Mouse (Mus musculus) lung, adult 2 months (tissue): ENCODE data around the gene Fgfrl1. TPM values are rescaled to one million over a fixed set of nuclear protein-coding genes. Genes with fewer than 3 reads are reported as not detected.
A peak's percentile ranks its signal among the peaks of the same experiment; 100 is the strongest.

ENCODE experiments used
- DNase-seq: peaks from one replicate; pipeline ENCODE4 v3.0.0; 2022
- H3K4me1 ChIP-seq: fragments of 200-500 bp; 2 replicates; pipeline ENCODE4 v1.6.1; 2011; ENCODE audit warnings: low read length; ENCODE audit not compliant: control insufficient read depth, insufficient read depth
- H3K4me3 ChIP-seq: fragments of 200-500 bp; replicated peaks from 2 replicates; pipeline ENCODE3; 2011; ENCODE audit warnings: low read depth, mild to moderate bottlenecking, control low read depth, low read length; ENCODE audit errors: extremely low read depth
- CTCF ChIP-seq: fragments of 200-500 bp; IDR thresholded peaks from 2 replicates; pipeline ENCODE4 v1.5.1; 2011; ENCODE audit warnings: mild to moderate bottlenecking, low read length, control low read depth; ENCODE audit not compliant: insufficient read depth
- POLR2A ChIP-seq: fragments of 200-500 bp; IDR thresholded peaks from 2 replicates; pipeline ENCODE4 v1.6.1; 2011; ENCODE audit warnings: low read depth, mild to moderate bottlenecking, control low read depth, low read length, borderline replicate concordance; ENCODE audit errors: extremely low read depth
- WGBS: fragments of 180-500 bp; shearing (Covaris S2); methylation state at CpG from one replicate; pipeline ENCODE4 v1.1.7; 2018; 5-methylcytosine and 5-hydroxymethylcytosine counted together
- polyA plus RNA-seq: library from polyadenylated mRNA; depleted of rRNA; stranded (reverse); fragments of >200 nt; gene quantifications from 2 replicates; pipeline ENCODE4 v1.2.3, GENCODE M21; 2012

Gene Fgfrl1
- polyA plus RNA-seq, 1 experiment: 48.5 TPM

- peak; percentile 39 for DNase-seq
- H3K4me1 ChIP-seq: no peaks in the 10 kb centered on the region
- no peak for TF ChIP-seq POLR2A
- TF ChIP-seq CTCF: peak; percentile 39
- H3K4me3 ChIP-seq: no peak overlapping the region
- 58% methylated on average over 1 of the region's 1 CpGs for WGBS
These were observed 40.4 kb upstream of the Fgfrl1 start for GRCm38 (mm10) chr5:108651823-108652222.

- WGBS: 88% methylated on average over 6 of the region's 6 CpGs
- Histone ChIP-seq H3K4me3 (no peak overlapping the region), H3K4me1 (no peaks in the 10 kb centered on the region)
- no peak for TF ChIP-seq POLR2A
- no peak for TF ChIP-seq CTCF
- no peak for DNase-seq
These were observed 38.8 kb upstream of the Fgfrl1 start for GRCm38 (mm10) chr5:108653341-108653740.

GRCm38 (mm10) chr5:108654444-108654990 lies 37.7 kb upstream of the Fgfrl1 start:
- DNase-seq: no peak
- 0 out of 2 replicates have a peak, but pooled peaks cover 1% of the 10 kb centered on the region for H3K4me1 ChIP-seq
- TF ChIP-seq POLR2A (no peak), CTCF (no peak)
- 95% methylated on average over 10 of the region's 10 CpGs for WGBS
- H3K4me3 ChIP-seq: no peak overlapping the region

DNA sequence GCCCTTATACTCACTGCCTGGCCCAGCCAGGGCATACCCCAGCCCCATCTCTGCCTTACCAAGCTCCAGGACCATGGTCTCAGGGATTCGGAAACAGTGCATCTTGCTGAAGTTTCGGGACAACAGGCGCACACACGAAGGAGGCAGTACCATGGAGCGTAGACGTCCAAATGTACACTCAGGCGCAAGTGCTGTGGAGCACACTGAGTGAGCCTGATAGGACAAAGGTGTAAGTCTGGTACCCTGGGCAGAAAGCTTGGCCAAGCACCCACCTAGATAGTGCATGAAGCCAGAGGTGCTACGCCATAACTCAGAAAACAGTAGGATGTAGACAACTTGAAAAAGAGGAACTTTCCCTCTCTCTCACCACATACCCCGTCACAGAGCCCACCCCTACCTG lies 36.8 kb upstream of the Fgfrl1 start:
- Histone ChIP-seq H3K4me3 (no peak overlapping the region), H3K4me1 (0 out of 2 replicates have a peak, but pooled peaks cover 6% of the 10 kb centered on the region)
- 94% methylated on average over 9 of the region's 9 CpGs for WGBS
- DNase-seq: no peak
- TF ChIP-seq POLR2A (no peak), CTCF (no peak)

- Histone ChIP-seq H3K4me3 (no peak overlapping the region), H3K4me1 (0 out of 2 replicates have a peak, but pooled peaks cover 6% of the 10 kb centered on the region)
- TF ChIP-seq POLR2A (no peak), CTCF (no peak)
- 91% methylated on average over 15 of the region's 15 CpGs for WGBS
- no peak for DNase-seq
These were observed 36.1 kb upstream of the Fgfrl1 start for GRCm38 (mm10) chr5:108655891-108656650.

DNA sequence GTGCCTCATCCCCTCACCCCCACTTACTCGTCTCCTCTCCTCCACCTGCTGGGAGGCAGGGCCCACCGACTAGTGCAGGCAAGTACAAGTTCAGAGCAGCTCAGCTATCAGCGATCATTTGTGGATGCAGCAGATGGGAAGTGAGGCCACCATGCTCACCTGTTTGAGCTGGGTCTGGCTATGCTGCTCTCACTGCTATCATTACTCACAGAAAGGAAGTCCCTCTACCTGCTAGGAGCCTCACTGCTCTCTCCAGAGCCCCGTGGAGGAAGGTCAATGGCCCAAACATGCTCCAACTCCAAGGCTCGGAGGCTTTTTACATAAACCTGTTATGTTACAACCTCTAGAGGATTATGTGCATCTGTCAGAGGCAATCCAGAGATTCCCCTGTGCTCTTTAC lies 34.8 kb upstream of the Fgfrl1 start:
- 0 out of 2 replicates have a peak, but pooled peaks cover 6% of the 10 kb centered on the region for H3K4me1 ChIP-seq
- DNase-seq: no peak
- no peak overlapping the region for H3K4me3 ChIP-seq
- no peak for TF ChIP-seq POLR2A
- no peak for TF ChIP-seq CTCF
- 82% methylated on average over 5 of the region's 5 CpGs for WGBS

GRCm38 (mm10) chr5:108658611-108659010 lies 33.6 kb upstream of the Fgfrl1 start:
- Histone ChIP-seq H3K4me1 (0 out of 2 replicates have a peak, but pooled peaks cover 6% of the 10 kb centered on the region), H3K4me3 (no peak overlapping the region)
- 97% methylated on average over 1 of the region's 1 CpGs for WGBS
- no peak for TF ChIP-seq POLR2A
- no peak for TF ChIP-seq CTCF
- DNase-seq: no peak

DNA sequence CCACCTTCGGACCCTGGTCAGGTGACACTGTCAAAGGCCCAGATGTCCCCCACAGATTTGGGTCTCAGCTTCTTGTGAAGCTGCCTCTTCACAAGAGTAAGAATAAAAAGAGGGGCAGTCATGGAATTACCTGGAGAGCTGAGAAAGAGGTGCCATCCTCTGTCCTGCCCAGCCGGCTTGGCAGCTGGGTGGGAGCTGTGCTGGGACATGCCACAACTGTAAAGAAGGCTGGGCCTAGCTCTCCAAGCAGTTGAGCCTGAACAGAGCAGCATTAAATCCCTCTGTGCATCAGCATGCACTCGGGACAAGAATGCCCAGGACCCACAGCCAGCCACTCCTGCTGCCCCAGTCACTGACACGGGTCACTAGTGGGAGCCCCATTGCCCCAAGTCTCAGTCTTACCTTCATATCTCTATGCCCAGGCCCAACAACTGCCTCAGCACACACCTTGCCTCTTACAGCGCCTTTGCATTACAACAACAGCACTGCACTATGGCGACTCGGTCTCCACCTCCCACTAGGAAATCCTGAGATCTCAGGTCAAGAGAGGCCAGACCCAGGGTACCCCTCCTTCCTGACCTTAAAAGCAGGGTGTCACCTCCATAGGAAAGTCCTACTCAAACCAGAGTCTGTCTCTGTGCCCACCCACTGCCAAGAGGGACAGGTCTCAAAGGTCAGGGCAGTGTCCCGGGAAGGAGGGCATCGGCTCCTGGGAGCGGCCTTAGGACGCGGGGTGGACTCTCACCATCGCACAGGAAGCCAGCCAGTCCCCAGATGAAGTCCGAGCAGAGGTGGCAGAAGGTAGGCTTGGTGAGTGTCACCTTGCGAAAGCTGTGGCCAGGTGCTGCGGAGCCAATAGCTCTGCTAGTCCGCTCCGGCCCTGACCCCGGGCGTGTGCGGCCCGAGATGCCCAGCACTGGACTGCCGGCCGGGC lies 32.2 kb upstream of the Fgfrl1 start, which contains the start of gene Idua:
Idua (plus strand) TSS at position 634 of the 934 bp plus-strand sequence.
- TF ChIP-seq CTCF (no peak), POLR2A (no peak)
- Histone ChIP-seq H3K4me3 (peak within 1 kb of the TSS; percentile 72), H3K4me1 (0 out of 2 replicates have a peak, but pooled peaks cover 6% of the 10 kb centered on the region)
- WGBS: 10% methylated on average over 24 of the region's 24 CpGs
- no peak for DNase-seq
